Mouse (Mus musculus) cerebellum, adult 2 months (tissue): ENCODE results near the gene Ankrd11.

Experiments used
- CTCF ChIP-seq: fragments of 200-500 bp; IDR thresholded peaks from 2 replicates; pipeline ENCODE4 v1.5.1; 2011; ENCODE audit warnings: low read depth, mild to moderate bottlenecking, control low read depth, low read length, moderate library complexity, borderline replicate concordance; ENCODE audit not compliant: insufficient read depth
- POLR2A ChIP-seq: fragments of 200-500 bp; IDR thresholded peaks from 2 replicates; pipeline ENCODE4 v1.6.1; 2011; ENCODE audit warnings: low read length, control low read depth, borderline replicate concordance; ENCODE audit not compliant: insufficient read depth

GRCm38 (mm10) chr8:122847829-122848561, 194.1 kb downstream of the Ankrd11 start, which contains the start of gene Cdh15:
- TF ChIP-seq CTCF (no peak), POLR2A (peak; percentile 82)
